Mouse (Mus musculus): ENCODE data around the gene Mbtps1. TPM values are rescaled to one million over a fixed set of nuclear protein-coding genes. Genes with fewer than 3 reads are reported as not detected.

Gene Mbtps1
- 76.4 TPM for polyA plus RNA-seq (2017; shearing (Covaris generic))

DNA sequence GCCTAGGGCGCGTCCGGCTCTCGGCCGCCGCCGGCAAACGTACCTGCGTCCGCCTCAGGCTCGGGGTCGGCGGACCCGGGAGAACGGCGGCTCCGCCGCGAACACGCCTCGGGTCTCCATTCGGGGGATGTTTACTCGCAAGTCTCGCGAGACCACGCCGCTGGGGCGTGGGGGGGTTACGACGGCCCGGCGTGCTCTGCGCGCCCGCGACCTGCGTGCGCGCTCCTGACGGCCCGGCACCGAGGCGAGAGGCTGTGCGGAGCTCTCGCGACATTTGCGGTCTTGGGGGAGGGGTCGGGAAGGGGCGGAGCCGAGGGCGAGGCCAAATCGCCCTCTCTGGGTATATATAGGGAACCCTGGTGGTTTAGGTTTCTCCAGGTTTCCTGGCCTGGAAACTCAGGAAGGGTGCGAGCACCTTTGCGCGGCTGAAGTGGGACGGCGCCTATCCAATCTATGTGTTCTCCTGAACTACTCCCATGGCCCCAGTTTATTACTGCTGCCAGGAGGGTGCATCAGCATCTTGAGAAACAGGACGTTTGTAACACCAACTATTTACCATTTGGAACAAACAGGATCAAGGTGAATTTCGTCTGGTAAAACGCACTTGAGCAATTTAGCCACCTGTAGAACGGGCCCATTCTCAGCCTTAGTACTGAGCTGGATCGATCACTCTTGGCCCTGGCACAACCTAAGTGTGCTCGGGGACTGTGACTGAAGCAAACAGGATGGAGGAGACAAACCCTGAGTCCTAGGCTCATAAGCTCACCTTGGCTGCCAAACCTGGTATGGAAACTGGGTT lies at the start of gene Mbtps1:
TSS of gene Mbtps1 (minus strand) at position 133 of the 799 bp plus-strand sequence.

DNA sequence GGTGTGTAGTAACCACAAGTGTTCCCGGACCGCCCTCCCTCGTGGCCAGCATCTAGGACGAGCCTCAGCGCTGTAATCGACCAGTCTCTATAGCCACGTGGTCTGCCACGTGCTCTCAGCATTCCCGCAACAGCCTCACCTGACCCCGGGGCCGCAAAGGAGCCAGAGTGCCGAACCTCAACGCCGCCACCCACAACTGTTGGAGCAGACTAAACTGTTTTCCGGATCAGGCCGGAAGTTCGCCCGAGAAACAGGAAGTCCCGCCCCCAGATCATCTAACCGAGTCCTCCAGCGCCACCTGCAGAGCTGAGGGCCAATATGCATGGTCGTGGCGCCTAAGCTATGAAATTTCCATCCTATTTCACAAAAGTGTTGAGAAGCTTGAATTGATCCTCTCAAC lies 46.5 kb upstream of the Mbtps1 start, which contains the start of gene Taf1c:
TSS of gene Taf1c (minus strand) at position 227 of the 400 bp plus-strand sequence.

DNA sequence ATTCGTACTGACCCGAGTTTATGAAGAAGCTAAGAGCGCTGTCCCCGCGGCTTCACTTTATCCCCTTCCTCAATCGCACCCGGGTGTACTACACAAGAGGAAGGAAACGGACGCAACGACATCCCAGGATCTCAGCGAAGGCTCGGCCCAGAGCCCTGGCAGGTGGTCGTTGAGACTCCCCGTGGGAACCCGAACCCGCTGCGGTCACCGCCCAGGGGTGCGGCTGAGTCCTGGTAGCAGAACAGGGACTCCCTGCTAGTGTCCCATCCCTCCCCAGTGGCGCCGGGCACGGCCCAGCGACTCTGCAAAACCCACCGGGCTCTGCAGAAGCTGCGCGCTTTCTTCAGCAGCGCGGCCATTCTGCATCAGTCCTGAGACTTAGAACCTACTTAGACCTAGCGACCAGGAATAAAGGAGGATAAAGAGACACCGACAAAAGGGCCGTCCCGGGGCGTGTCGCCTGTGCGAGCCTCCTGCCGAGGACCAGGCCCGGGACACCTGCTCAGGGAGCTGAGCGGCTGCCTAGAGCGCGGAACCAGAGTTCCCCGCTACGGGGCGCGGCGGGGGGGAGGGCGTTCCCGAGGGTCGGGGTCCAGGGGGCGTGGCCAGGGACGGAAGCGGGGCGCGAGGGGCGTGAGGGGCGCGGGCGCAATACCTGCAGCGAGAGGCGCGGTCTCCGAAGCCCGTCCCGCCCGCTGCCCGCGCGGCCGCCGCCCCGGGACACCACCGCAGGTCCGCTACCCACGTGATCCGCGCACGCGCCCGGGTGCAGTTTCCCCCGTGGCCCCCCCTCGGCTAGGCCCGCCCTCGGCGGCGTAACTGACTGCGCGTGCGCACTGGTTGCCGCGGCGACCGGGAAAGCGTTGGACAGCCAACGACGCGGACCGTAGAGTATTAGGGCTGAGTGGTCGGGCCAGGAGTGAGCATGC lies 16.2 kb upstream of the Mbtps1 start, which contains the start of the genes Hsdl1 and Dnaaf1:
TSS of gene Hsdl1 (minus strand) at position 747 of the 929 bp plus-strand sequence.
TSS of gene Dnaaf1 (plus strand) at position 799 of the 929 bp plus-strand sequence.

DNA sequence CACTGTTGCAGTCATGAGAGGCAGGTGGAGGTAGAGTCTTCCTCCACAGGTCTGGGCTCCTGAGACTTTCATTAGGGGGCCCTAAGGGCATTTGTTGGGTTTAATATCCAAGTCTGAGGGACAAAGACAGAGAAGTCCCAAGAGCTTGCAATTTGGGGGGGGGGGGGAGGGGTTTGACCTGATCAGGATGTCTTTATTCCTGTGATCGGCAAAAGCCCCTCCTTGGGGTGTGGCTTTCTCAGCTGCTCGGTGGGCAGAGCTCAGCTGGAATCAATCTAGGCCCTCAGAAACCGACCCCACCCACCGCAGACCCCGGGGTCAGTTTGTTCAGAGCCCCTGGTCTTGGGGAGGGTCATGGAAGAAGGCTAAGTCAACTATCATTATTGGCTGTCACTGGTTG lies 56.9 kb downstream of the Mbtps1 start, which contains the start of gene Slc38a8:
TSS of gene Slc38a8 (minus strand) at position 101 of the 400 bp plus-strand sequence.

Other genes starting within 250 kb of the Mbtps1 start
- gene Hsbp1, start 214.2 kb downstream of the Mbtps1 start, polyA plus RNA-seq (2017; shearing (Covaris generic)) = 89.0 TPM
- 13.0 TPM for gene Mlycd, start 163.9 kb downstream of the Mbtps1 start, polyA plus RNA-seq (2017; shearing (Covaris generic))
- 10.5 TPM for gene Osgin1, start 124.6 kb downstream of the Mbtps1 start, polyA plus RNA-seq (2017; shearing (Covaris generic))
- gene Necab2, start 112.0 kb downstream of the Mbtps1 start, polyA plus RNA-seq (2017; shearing (Covaris generic)) = not detected
- 0.31 TPM for gene Slc38a8, start 57.0 kb downstream of the Mbtps1 start, polyA plus RNA-seq (2017; shearing (Covaris generic))
- gene Hsdl1, start 16.4 kb upstream of the Mbtps1 start, polyA plus RNA-seq (2017; shearing (Covaris generic)) = 71.7 TPM
- gene Dnaaf1, start 16.5 kb upstream of the Mbtps1 start, polyA plus RNA-seq (2017; shearing (Covaris generic)) = not detected
- gene Taf1c, start 46.5 kb upstream of the Mbtps1 start, polyA plus RNA-seq (2017; shearing (Covaris generic)) = 20.1 TPM
- not detected for gene Adad2, start 54.0 kb upstream of the Mbtps1 start, polyA plus RNA-seq (2017; shearing (Covaris generic))
- not detected for gene Kcng4, start 76.9 kb upstream of the Mbtps1 start, polyA plus RNA-seq (2017; shearing (Covaris generic))
- gene Wfdc1, start 107.6 kb upstream of the Mbtps1 start, polyA plus RNA-seq (2017; shearing (Covaris generic)) = not detected
- gene Atp2c2, start 141.3 kb upstream of the Mbtps1 start, polyA plus RNA-seq (2017; shearing (Covaris generic)) = not detected
- gene Tldc1, start 219.7 kb upstream of the Mbtps1 start, polyA plus RNA-seq (2017; shearing (Covaris generic)) = 2.1 TPM

All from effector memory CD4-positive, alpha-beta T cell, adult 5 months (primary cell).